10 mouse cellular contexts compared by ENCODE assay signal in the genomic region with DNA sequence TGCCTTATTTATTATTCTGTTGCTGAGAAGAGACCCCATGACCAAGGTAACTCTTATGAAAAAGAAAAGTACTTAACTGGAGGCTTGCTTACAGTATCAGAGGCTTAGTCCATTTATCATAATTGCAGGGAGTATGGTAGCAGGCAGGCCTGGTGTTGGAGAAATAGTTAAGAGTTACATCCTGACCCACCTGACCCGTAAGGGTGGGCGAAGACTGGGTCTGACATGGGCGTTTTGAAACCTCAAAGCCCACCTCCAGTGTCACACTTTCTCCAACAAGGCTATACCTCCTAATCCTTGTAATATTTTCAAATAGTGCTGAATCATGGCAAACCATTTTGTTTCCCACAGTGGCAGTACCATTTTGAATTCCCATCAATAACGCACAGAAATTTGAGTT. TPM values are rescaled to one million over a fixed set of nuclear protein-coding genes. Genes with fewer than 3 reads are reported as not detected.
DNase-seq lines count a peak whose midpoint lies in the region; ATAC-seq and TF ChIP-seq lines count a peak whose summit lies in the region.
"Had no signal": no experiment of that assay in that cellular context is flagged by ENCODE, and none has a peak within 500 bp of the region (broad histone marks: within the 10 kb centered on the region; RNA-seq: fewer than 3 reads in every experiment).

No protein-coding gene starts in this region.

- no peaks in the 10 kb centered on the region for H3K27me3 ChIP-seq in heart, embryonic 13.5 days (replicated peaks)
- no peaks in the 10 kb centered on the region for H3K27me3 ChIP-seq in embryonic facial prominence, embryonic 14.5 days (replicated peaks; ENCODE audit: control insufficient read depth, insufficient read depth, low read length)
- H3K27me3 ChIP-seq in hindbrain, embryonic 16.5 days (replicated peaks; ENCODE audit: control insufficient read depth, insufficient read depth, low read length): no peaks in the 10 kb centered on the region
- no peaks in the 10 kb centered on the region for H3K27me3 ChIP-seq in myocyte (ENCODE audit: control insufficient read depth, insufficient read depth, insufficient read length)

- intact Hi-C loops in heart, postnatal 14 days (cut with DNase I): no loop called here
- intact Hi-C loops in left cerebral cortex, postnatal 25 days (cut with DNase I): no loop called here

- no peak for ATAC-seq in heart, embryonic 13.5 days (ENCODE audit: extremely low read depth, insufficient number of reproducible peaks, low FRiP score, low TSS enrichment)
- ATAC-seq in embryonic facial prominence, embryonic 14.5 days (ENCODE audit: low read depth): no peak
- no peak for ATAC-seq in hindbrain, embryonic 16.5 days

- peak overlapping the region; percentile 79 for H3K4me2 ChIP-seq in heart, embryonic 13.5 days
- H3K4me2 ChIP-seq in embryonic facial prominence, embryonic 14.5 days (ENCODE audit: low read depth, low read length): peak overlapping the region; percentile 61
- H3K4me2 ChIP-seq in hindbrain, embryonic 16.5 days (ENCODE audit: low read length): peak overlapping the region; percentile 64
- H3K4me2 ChIP-seq in myocyte (ENCODE audit: low read depth): peak overlapping the region; percentile 66

- peaks cover 16% of the 10 kb centered on the region for H3K36me3 ChIP-seq in heart, embryonic 13.5 days
- peaks cover 7% of the 10 kb centered on the region; the same call in 1 of the 2 replicates for H3K36me3 ChIP-seq in embryonic facial prominence, embryonic 14.5 days (ENCODE audit: control insufficient read depth, insufficient read depth, low read length)
- no peaks in the 10 kb centered on the region for H3K36me3 ChIP-seq in hindbrain, embryonic 16.5 days (ENCODE audit: control insufficient read depth, insufficient read depth, low read length)
- H3K36me3 ChIP-seq in myocyte (ENCODE audit: control insufficient read depth, insufficient read depth): no peaks in the 10 kb centered on the region

- no peak overlapping the region for H3K4me3 ChIP-seq in heart, embryonic 13.5 days
- H3K4me3 ChIP-seq in embryonic facial prominence, embryonic 14.5 days (ENCODE audit: low read depth, low read length): peak overlapping the region; percentile 64; the same call in 1 of the 2 replicates
- no peak overlapping the region for H3K4me3 ChIP-seq in hindbrain, embryonic 16.5 days (ENCODE audit: low read length)
- peak overlapping the region; percentile 87 for H3K4me3 ChIP-seq in myocyte

- no peak overlapping the region for H3K9ac ChIP-seq in heart, embryonic 13.5 days
- no peak overlapping the region for H3K9ac ChIP-seq in embryonic facial prominence, embryonic 14.5 days (ENCODE audit: low read depth, low read length)
- H3K9ac ChIP-seq in hindbrain, embryonic 16.5 days (ENCODE audit: low read depth, low read length): peak overlapping the region; percentile 79; the same call in 1 of the 2 replicates

- DNase-seq in heart, postnatal 14 days: no peak
- no peak for DNase-seq in embryonic facial prominence, embryonic 14.5 days (ENCODE audit: low spot score)
- no peak for DNase-seq in frontal cortex, postnatal 14 days (ENCODE audit: low spot score in 2 of 2)
- DNase-seq in adrenal gland, postnatal 4 days (ENCODE audit: low spot score in 2 of 2): no peak
- DNase-seq in left cerebral cortex, postnatal 25 days (ENCODE audit: low spot score in 2 of 2): no peak
- DNase-seq: lung, adult 2 months; thymus, postnatal 14 days had no signal

- TF ChIP-seq POLR2A in myocyte (IDR thresholded peaks at IDR 0.05; ENCODE audit: insufficient read length, low read depth): no peak

- no peaks in the 10 kb centered on the region for H3K9me3 ChIP-seq in heart, embryonic 13.5 days
- no peaks in the 10 kb centered on the region for H3K9me3 ChIP-seq in embryonic facial prominence, embryonic 14.5 days (ENCODE audit: control insufficient read depth, low read length)
- H3K9me3 ChIP-seq in hindbrain, embryonic 16.5 days (ENCODE audit: control insufficient read depth, low read length): no peaks in the 10 kb centered on the region

- peaks cover 32% of the 10 kb centered on the region for H3K4me1 ChIP-seq in heart, embryonic 13.5 days
- 0 out of 2 replicates have a peak, but pooled peaks cover 10% of the 10 kb centered on the region for H3K4me1 ChIP-seq in embryonic facial prominence, embryonic 14.5 days (ENCODE audit: control insufficient read depth, insufficient read depth, low read length)
- peaks cover 21% of the 10 kb centered on the region for H3K4me1 ChIP-seq in hindbrain, embryonic 16.5 days (ENCODE audit: control insufficient read depth, insufficient read depth, low read depth, low read length)

- H3ac ChIP-seq in myocyte (ENCODE audit: control insufficient read depth, insufficient read length): no peak overlapping the region

- WGBS in heart, embryonic 13.5 days: 50% methylated on average over 4 of the region's 4 CpGs
- WGBS in embryonic facial prominence, embryonic 14.5 days: 60% methylated on average over 4 of the region's 4 CpGs
- 57% methylated on average over 4 of the region's 4 CpGs for WGBS in hindbrain, embryonic 16.5 days

- peaks cover 43% of the 10 kb centered on the region for H3K79me2 ChIP-seq in myocyte (ENCODE audit: control insufficient read depth, insufficient read depth)

- H3K27ac ChIP-seq in heart, embryonic 13.5 days (replicated peaks): peak overlapping the region; percentile 94
- H3K27ac ChIP-seq in embryonic facial prominence, embryonic 14.5 days (replicated peaks; ENCODE audit: low read depth, low read length): peak overlapping the region; percentile 91; the same call in 1 of the 2 replicates
- H3K27ac ChIP-seq in hindbrain, embryonic 16.5 days (ENCODE audit: low read depth, low read length): peak overlapping the region; percentile 85

TF ChIP-seq in myocyte, 11 proteins besides CTCF, POLR2A, EP300 and RAD21:
- TF ChIP-seq SRF (IDR thresholded peaks at IDR 0.05; ENCODE audit: control insufficient read depth, insufficient read length, low read depth) (no peak), MAX (IDR thresholded peaks at IDR 0.05; ENCODE audit: low read depth) (no peak), POLR2AphosphoS2 (IDR thresholded peaks at IDR 0.05; ENCODE audit: insufficient read length, low read depth) (no peak), TCF12 (IDR thresholded peaks at IDR 0.05; ENCODE audit: insufficient read depth, poor library complexity, severe bottlenecking) (no peak), CEBPB (IDR thresholded peaks at IDR 0.05; ENCODE audit: insufficient read depth, poor library complexity, severe bottlenecking) (no peak), E2F4 (IDR thresholded peaks at IDR 0.05; ENCODE audit: insufficient read depth) (no peak), USF1 (IDR thresholded peaks at IDR 0.05; ENCODE audit: low read depth) (no peak), REST (IDR thresholded peaks at IDR 0.05; ENCODE audit: insufficient read depth, insufficient read length) (no peak), MYOD1 (IDR thresholded peaks at IDR 0.05; ENCODE audit: control insufficient read depth in 1 of 3, insufficient read length in 2 of 3, low read depth in 2 of 3) (no peak), TCF3 (IDR thresholded peaks at IDR 0.05; ENCODE audit: insufficient read length, low read depth) (no peak), MYOG (IDR thresholded peaks at IDR 0.05; ENCODE audit: control insufficient read depth in 1 of 3, insufficient read depth in 1 of 3, insufficient read length in 2 of 3, low read depth in 2 of 3) (no peak)

RNA-seq across cellular contexts. Expression of gene Dzip1l, which starts 0.7 kb away (rescaled TPM):
- polyA plus RNA-seq in heart, embryonic 13.5 days (2015; fragmentation: Nextera tagmentation; extraction: Ambion mirVana): 16.8 and 19.5 TPM in 2 replicates
- 1 to 10 TPM; 5.0 to 7.0 TPM for total RNA-seq in heart, postnatal 14 days (2021)
- 15.6 and 15.8 TPM in 2 replicates for polyA plus RNA-seq in embryonic facial prominence, embryonic 14.5 days (2014; fragmentation: Nextera tagmentation; extraction: Ambion mirVana)
- polyA plus RNA-seq in hindbrain, embryonic 16.5 days (2015; fragmentation: Nextera tagmentation; extraction: Ambion mirVana): 10.0 and 10.2 TPM in 2 replicates
- 6.5 TPM for polyA plus RNA-seq in myocyte (2012; fragmentation: generic; extraction: Trizol)
- total RNA-seq in adrenal gland, postnatal 4 days (2021): 10 to 100 TPM; 11.2 to 15.6 TPM
- 10 to 100 TPM; 21.2 to 27.7 TPM for total RNA-seq in left cerebral cortex, postnatal 25 days (2021)

RNA-seq across cellular contexts. Expression of gene A4gnt, which starts 16.3 kb away (rescaled TPM):
- polyA plus RNA-seq in heart, embryonic 13.5 days (2015; fragmentation: Nextera tagmentation; extraction: Ambion mirVana): not detected in 2 replicates
- total RNA-seq in heart, postnatal 14 days (2021): not detected
- polyA plus RNA-seq in embryonic facial prominence, embryonic 14.5 days (2014; fragmentation: Nextera tagmentation; extraction: Ambion mirVana): not detected in 2 replicates
- not detected in 2 replicates for polyA plus RNA-seq in hindbrain, embryonic 16.5 days (2015; fragmentation: Nextera tagmentation; extraction: Ambion mirVana)
- polyA plus RNA-seq in myocyte (2012; fragmentation: generic; extraction: Trizol): not detected
- total RNA-seq in adrenal gland, postnatal 4 days (2021): under 1 TPM in 1 of 2 experiments, not detected in 1; 0.20 TPM
- under 1 TPM; 0.23 to 0.32 TPM for total RNA-seq in left cerebral cortex, postnatal 25 days (2021)
- polyA plus RNA-seq: lung, adult 2 months had no signal

RNA-seq across cellular contexts. Expression of gene Dbr1, which starts 53.0 kb away (rescaled TPM):
- polyA plus RNA-seq in heart, embryonic 13.5 days (2015; fragmentation: Nextera tagmentation; extraction: Ambion mirVana): 16.3 and 17.3 TPM in 2 replicates
- 1 to 10 TPM; 6.6 to 6.7 TPM for total RNA-seq in heart, postnatal 14 days (2021)
- 19.0 and 21.3 TPM in 2 replicates for polyA plus RNA-seq in embryonic facial prominence, embryonic 14.5 days (2014; fragmentation: Nextera tagmentation; extraction: Ambion mirVana)
- 23.7 and 25.4 TPM in 2 replicates for polyA plus RNA-seq in hindbrain, embryonic 16.5 days (2015; fragmentation: Nextera tagmentation; extraction: Ambion mirVana)
- polyA plus RNA-seq in myocyte (2012; fragmentation: generic; extraction: Trizol): 7.5 TPM
- total RNA-seq in adrenal gland, postnatal 4 days (2021): 10 to 100 TPM; 18.8 to 21.2 TPM
- total RNA-seq in left cerebral cortex, postnatal 25 days (2021): 10 to 100 TPM; 13.1 to 15.6 TPM

RNA-seq across cellular contexts. Expression of gene Armc8, which starts 59.9 kb away (rescaled TPM):
- polyA plus RNA-seq in heart, embryonic 13.5 days (2015; fragmentation: Nextera tagmentation; extraction: Ambion mirVana): 18.0 and 19.4 TPM in 2 replicates
- total RNA-seq in heart, postnatal 14 days (2021): 10 to 100 TPM; 22.7 to 23.0 TPM
- 21.0 and 22.8 TPM in 2 replicates for polyA plus RNA-seq in embryonic facial prominence, embryonic 14.5 days (2014; fragmentation: Nextera tagmentation; extraction: Ambion mirVana)
- polyA plus RNA-seq in hindbrain, embryonic 16.5 days (2015; fragmentation: Nextera tagmentation; extraction: Ambion mirVana): 75.1 and 78.0 TPM in 2 replicates
- polyA plus RNA-seq in myocyte (2012; fragmentation: generic; extraction: Trizol): 10.4 TPM
- total RNA-seq in adrenal gland, postnatal 4 days (2021): 10 to 100 TPM; 34.3 to 38.9 TPM
- 10 to 100 TPM; 53.2 to 53.5 TPM for total RNA-seq in left cerebral cortex, postnatal 25 days (2021)

Comparison
In these comparisons a context has a peak if more than half of its experiments do, and no peak if none do; other contexts are left out.
1. H3K4me3 ChIP-seq: peak in embryonic facial prominence, embryonic 14.5 days (single experiment) and myocyte (single experiment); none in heart, embryonic 13.5 days (single experiment) and hindbrain, embryonic 16.5 days (single experiment).
2. Peak in every context shown above with its lines, with median percentiles within 50 percentile points of each other: H3K27ac ChIP-seq and H3K4me2 ChIP-seq.